Mouse (Mus musculus) C2C12 (cell line): ENCODE results near the gene Runx2.

Experiments used
- CEBPB ChIP-seq: IDR thresholded peaks from one replicate; pipeline ENCODE4 v1.6.1; 2011; ENCODE audit warnings: low read depth, mild to moderate bottlenecking, control low read depth, moderate library complexity
- CTCF ChIP-seq: IDR thresholded peaks from one replicate; pipeline ENCODE4 v1.5.1; 2011; ENCODE audit not compliant: control insufficient read depth, insufficient read depth, insufficient read length
- MAX ChIP-seq: IDR thresholded peaks from one replicate; pipeline ENCODE4 v1.6.1; 2011; ENCODE audit warnings: mild to moderate bottlenecking, control low read depth
- MYOG ChIP-seq: IDR thresholded peaks from one replicate; pipeline ENCODE4 v1.6.1; 2011; ENCODE audit not compliant: control insufficient read depth, insufficient read length; ENCODE audit errors: extremely low read depth
- USF1 ChIP-seq: IDR thresholded peaks from one replicate; pipeline ENCODE4 v1.6.1; 2011; ENCODE audit warnings: low read depth, mild to moderate bottlenecking, control low read depth, moderate library complexity

- no peak for TF ChIP-seq MYOG
- TF ChIP-seq CTCF = peak; percentile 57
- TF ChIP-seq CEBPB = no peak
- TF ChIP-seq USF1 = no peak
- TF ChIP-seq MAX = no peak
Observed at GRCm38 (mm10) chr17:44735991-44736561, 78.5 kb downstream of the Runx2 start.
